Mouse (Mus musculus): ENCODE data around the gene Ccni. TPM values are rescaled to one million over a fixed set of nuclear protein-coding genes. Genes with fewer than 3 reads are reported as not detected.

Ccni gene
- total and polyA plus RNA-seq, 3 experiments, result 33.4 to 199 (median 83.2) TPM

GRCm38 (mm10) chr5:93227157-93227556, 20.9 kb upstream of the Ccni start (continued):
- 0 out of 2 replicates have a peak, but pooled peaks have one; percentile 20 for TF ChIP-seq MXI1 (IDR thresholded peaks at IDR 0.05; ENCODE audit: low read depth, low read length)

GRCm38 (mm10) chr5:93224549-93224948, 18.3 kb upstream of the Ccni start:
- peaks cover 0 to 4% of the 10 kb centered on the region in 2 experiments for H3K4me1 ChIP-seq (ENCODE audit: control insufficient read depth in 1 of 2, insufficient read depth in 2 of 2, low read length in 2 of 2)
- TF ChIP-seq GABPA (IDR thresholded peaks at IDR 0.05; ENCODE audit: low read depth, low read length), result no peak
- TF ChIP-seq BHLHE40 (IDR thresholded peaks at IDR 0.05; ENCODE audit: borderline replicate concordance, low read depth, low read length), result no peak
- no peak for TF ChIP-seq CHD2 (IDR thresholded peaks at IDR 0.05; ENCODE audit: low read length)
- TF ChIP-seq ZNF384 (IDR thresholded peaks at IDR 0.05; ENCODE audit: low read depth, low read length), result no peak
- no peak for TF ChIP-seq KAT2A (conservative IDR thresholded peaks at IDR 0.05; ENCODE audit: low read depth, low read length)
- TF ChIP-seq MXI1 (IDR thresholded peaks at IDR 0.05; ENCODE audit: low read depth, low read length), result no peak
- no peak for TF ChIP-seq POLR2AphosphoS5 (IDR thresholded peaks at IDR 0.05; ENCODE audit: borderline replicate concordance, low read depth, low read length)
- no peak for TF ChIP-seq GATA1 (IDR thresholded peaks at IDR 0.05; ENCODE audit: low read depth, low read length)
- H3K9me3 ChIP-seq (replicated peaks; ENCODE audit: insufficient read depth, low read length), result no peaks in the 10 kb centered on the region
- H3K27ac ChIP-seq (ENCODE audit: control insufficient read depth, low read depth, low read length), result no peak overlapping the region
- DNase-seq (ENCODE audit: low read depth, low spot score), result no peak
- no peak overlapping the region for H3K4me3 ChIP-seq (ENCODE audit: control insufficient read depth in 1 of 2, insufficient read depth in 1 of 2, low read depth in 2 of 2, low read length in 2 of 2)
- H3K79me2 ChIP-seq (ENCODE audit: control insufficient read depth, insufficient read depth, low read length, poor library complexity), result no peaks in the 10 kb centered on the region
- H3K27me3 ChIP-seq (ENCODE audit: control insufficient read depth in 1 of 2, insufficient read depth in 2 of 2, low read length in 2 of 2), result no peaks in the 10 kb centered on the region
- peaks cover 0 to 6% of the 10 kb centered on the region in 2 experiments; a peak in 2 of 4 replicates for H3K36me3 ChIP-seq (ENCODE audit: control insufficient read depth in 1 of 2, insufficient read depth in 2 of 2, low read length in 2 of 2)
- no peak overlapping the region for H3K9ac ChIP-seq (ENCODE audit: control insufficient read depth, low read depth, low read length, poor library complexity, severe bottlenecking)

GRCm38 (mm10) chr5:93221661-93222060, 15.4 kb upstream of the Ccni start:
- no peak overlapping the region for H3K9ac ChIP-seq (ENCODE audit: control insufficient read depth, low read depth, low read length, poor library complexity, severe bottlenecking)
- no peaks in the 10 kb centered on the region for H3K36me3 ChIP-seq (ENCODE audit: control insufficient read depth in 1 of 2, insufficient read depth in 2 of 2, low read length in 2 of 2)
- no peak overlapping the region for H3K4me3 ChIP-seq (ENCODE audit: control insufficient read depth in 1 of 2, insufficient read depth in 1 of 2, low read depth in 2 of 2, low read length in 2 of 2)
- no peaks in the 10 kb centered on the region for H3K9me3 ChIP-seq (replicated peaks; ENCODE audit: insufficient read depth, low read length)
- H3K27me3 ChIP-seq (ENCODE audit: control insufficient read depth in 1 of 2, insufficient read depth in 2 of 2, low read length in 2 of 2), result no peaks in the 10 kb centered on the region
- DNase-seq (ENCODE audit: low read depth, low spot score), result no peak
- H3K4me1 ChIP-seq (ENCODE audit: control insufficient read depth in 1 of 2, insufficient read depth in 2 of 2, low read length in 2 of 2), result no peaks in the 10 kb centered on the region; a peak in 1 of 4 replicates
- no peaks in the 10 kb centered on the region for H3K79me2 ChIP-seq (ENCODE audit: control insufficient read depth, insufficient read depth, low read length, poor library complexity)
- H3K27ac ChIP-seq (ENCODE audit: control insufficient read depth, low read depth, low read length), result no peak overlapping the region
- TF ChIP-seq MYC (IDR thresholded peaks at IDR 0.05; ENCODE audit: low read depth, low read length) (no peak), CTCF (IDR thresholded peaks at IDR 0.05 in 2 of 3, conservative IDR thresholded peaks at IDR 0.05 in 1 of 3; ENCODE audit: control insufficient read depth in 1 of 3, insufficient read depth in 1 of 3, low read depth in 2 of 3, low read length in 3 of 3, poor library complexity in 1 of 3, severe bottlenecking in 1 of 3) (no peak), USF1 (IDR thresholded peaks at IDR 0.05; ENCODE audit: low read depth, low read length) (no peak), ETS1 (IDR thresholded peaks at IDR 0.05; ENCODE audit: low read depth, low read length) (no peak), EP300 (IDR thresholded peaks at IDR 0.05; ENCODE audit: low read depth in 1 of 2, low read length in 2 of 2) (no peak), POLR2A (IDR thresholded peaks at IDR 0.05; ENCODE audit: control insufficient read depth in 1 of 2, insufficient read depth in 1 of 2, low read depth in 1 of 2, low read length in 2 of 2, poor library complexity in 1 of 2) (no peak), KAT2A (conservative IDR thresholded peaks at IDR 0.05; ENCODE audit: low read depth, low read length) (no peak), CHD2 (IDR thresholded peaks at IDR 0.05; ENCODE audit: low read length) (no peak), JUND (IDR thresholded peaks at IDR 0.05; ENCODE audit: low read depth, low read length) (no peak), SMC3 (IDR thresholded peaks at IDR 0.05; ENCODE audit: low read depth, low read length) (no peak), BHLHE40 (IDR thresholded peaks at IDR 0.05; ENCODE audit: borderline replicate concordance, low read depth, low read length) (no peak)
